ENCODE assay signal across 8 mouse cellular contexts in the genomic region with DNA sequence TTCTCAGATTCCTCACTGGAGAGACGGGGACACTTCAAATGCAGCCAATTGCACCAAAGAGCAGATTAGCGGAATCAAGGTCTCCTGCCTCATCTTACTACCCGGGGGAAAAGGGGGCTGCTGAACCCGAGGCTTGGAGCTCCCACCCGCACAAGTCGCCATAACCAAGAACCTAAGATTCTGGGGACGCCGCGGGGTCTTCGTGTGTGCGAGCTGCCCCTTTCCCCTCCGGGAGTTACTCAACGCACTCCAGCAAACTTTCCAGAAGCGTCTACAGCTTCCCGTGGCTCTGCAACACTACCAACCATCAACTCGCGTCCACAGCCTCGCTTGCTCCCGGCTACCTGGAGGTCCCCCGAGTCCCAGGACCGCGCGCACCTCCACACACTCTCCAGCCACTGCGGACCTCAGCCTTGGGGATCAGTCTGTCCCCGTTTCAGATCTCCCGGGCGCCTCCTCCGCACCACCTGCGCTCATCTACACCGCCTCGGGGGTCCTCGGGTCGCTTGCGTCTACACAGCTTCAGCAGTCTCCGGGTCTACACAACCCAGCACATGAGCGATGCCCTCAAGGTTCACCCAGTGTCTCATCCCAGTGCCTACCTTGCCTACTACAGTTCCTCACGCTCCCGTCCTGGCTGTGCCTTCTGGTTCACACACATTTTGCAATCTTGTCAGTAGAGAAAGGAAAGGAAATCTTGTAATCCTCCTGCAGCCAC. TPM values are rescaled to one million over a fixed set of nuclear protein-coding genes. Genes with fewer than 3 reads are reported as not detected.
DNase-seq lines count a peak whose midpoint lies in the region; ATAC-seq lines count a peak whose summit lies in the region.

No protein-coding gene starts in this region.

- no peak overlapping the region for H3K27ac ChIP-seq in intestine, embryonic 15.5 days
- peak overlapping the region; percentile 48 for H3K27ac ChIP-seq in midbrain, embryonic 15.5 days

- peak overlapping the region; percentile 41 for H3K4me3 ChIP-seq in intestine, embryonic 15.5 days (replicated peaks)
- peak overlapping the region; percentile 49 for H3K4me3 ChIP-seq in midbrain, embryonic 15.5 days

- H3K4me1 ChIP-seq in intestine, embryonic 15.5 days (replicated peaks): peaks cover 22% of the 10 kb centered on the region
- H3K4me1 ChIP-seq in midbrain, embryonic 15.5 days: peaks cover 71% of the 10 kb centered on the region

- peak; percentile 40; the same call in 1 of the 2 replicates for ATAC-seq in intestine, embryonic 15.5 days
- ATAC-seq in midbrain, embryonic 15.5 days (replicated peaks): peak; percentile 34; the same call in 1 of the 2 replicates

- peaks cover 4% of the 10 kb centered on the region; the same call in 1 of the 2 replicates for H3K27me3 ChIP-seq in intestine, embryonic 15.5 days (replicated peaks)
- H3K27me3 ChIP-seq in midbrain, embryonic 15.5 days (replicated peaks): no peaks in the 10 kb centered on the region

- peak overlapping the region; percentile 34 for H3K9ac ChIP-seq in intestine, embryonic 15.5 days
- H3K9ac ChIP-seq in midbrain, embryonic 15.5 days: peak overlapping the region; percentile 49

- peak overlapping the region; percentile 93 for H3K4me2 ChIP-seq in intestine, embryonic 15.5 days (replicated peaks)
- peak overlapping the region; percentile 95 for H3K4me2 ChIP-seq in midbrain, embryonic 15.5 days

- DNase-seq in embryo, embryonic 10.5 days (ENCODE audit: low spot score): peak; percentile 44
- DNase-seq in embryo, embryonic 10 days (ENCODE audit: low spot score): no peak
- peak; percentile 56 for DNase-seq in thymus, postnatal 14 days
- no peak for DNase-seq in thymus, postnatal 25 days
- no peak for DNase-seq in right cerebral cortex, postnatal 14 days
- no peak for DNase-seq in layer of hippocampus, adult 11-12 months (ENCODE audit: low spot score)

- no peaks in the 10 kb centered on the region for H3K36me3 ChIP-seq in intestine, embryonic 15.5 days
- no peaks in the 10 kb centered on the region for H3K36me3 ChIP-seq in midbrain, embryonic 15.5 days (replicated peaks)

- WGBS in intestine, embryonic 15.5 days: 1% methylated on average over 38 of the region's 38 CpGs
- WGBS in midbrain, embryonic 15.5 days: 1% methylated on average over 38 of the region's 38 CpGs

- no peaks in the 10 kb centered on the region for H3K9me3 ChIP-seq in intestine, embryonic 15.5 days
- no peaks in the 10 kb centered on the region for H3K9me3 ChIP-seq in midbrain, embryonic 15.5 days

RNA-seq across cellular contexts. Expression of a gene that starts 0.5 kb away (rescaled TPM):
- polyA plus RNA-seq in intestine, embryonic 15.5 days (2015; fragmentation: Nextera tagmentation; extraction: Ambion mirVana): 7.0 and 7.7 TPM in 2 replicates
- 15.1 and 15.9 TPM in 2 replicates for polyA plus RNA-seq in midbrain, embryonic 15.5 days (2015; fragmentation: Nextera tagmentation; extraction: Ambion mirVana)

RNA-seq across cellular contexts. Expression of a gene that starts 45.9 kb away (rescaled TPM):
- 3.7 and 3.8 TPM in 2 replicates for polyA plus RNA-seq in intestine, embryonic 15.5 days (2015; fragmentation: Nextera tagmentation; extraction: Ambion mirVana)
- polyA plus RNA-seq in midbrain, embryonic 15.5 days (2015; fragmentation: Nextera tagmentation; extraction: Ambion mirVana): 2.9 TPM in 2 replicates

Comparison
In these comparisons a context has a peak if more than half of its experiments do, and no peak if none do; other contexts are left out.
1. DNase-seq: peak in embryo, embryonic 10.5 days (single experiment) and thymus, postnatal 14 days (single experiment); none in embryo, embryonic 10 days (single experiment), thymus, postnatal 25 days (single experiment), right cerebral cortex, postnatal 14 days (single experiment) and layer of hippocampus, adult 11-12 months (single experiment).